In genomic region chr4:15205796-15206195, GRCm38 (mm10) we compare ENCODE assay signal across 19 mouse cellular contexts.
A peak's percentile ranks its signal among the peaks of the same experiment; 100 is the strongest.
DNase-seq lines count a peak whose midpoint lies in the region; ATAC-seq and TF ChIP-seq lines count a peak whose summit lies in the region.
"Had no signal": no experiment of that assay in that cellular context is flagged by ENCODE, and none has a peak within 500 bp of the region (broad histone marks: within the 10 kb centered on the region; RNA-seq: fewer than 3 reads in every experiment).

No protein-coding gene starts in this region.

- H3K9me3 ChIP-seq in heart, embryonic 11.5 days (replicated peaks; ENCODE audit: control insufficient read depth, low read length), result no peaks in the 10 kb centered on the region
- H3K9me3 ChIP-seq in lung, embryonic 16.5 days (ENCODE audit: control insufficient read depth, low read length), result no peaks in the 10 kb centered on the region
- H3K9me3 ChIP-seq in embryonic facial prominence, embryonic 14.5 days (ENCODE audit: control insufficient read depth, low read length), result no peaks in the 10 kb centered on the region
- no peaks in the 10 kb centered on the region for H3K9me3 ChIP-seq in forebrain, embryonic 16.5 days (ENCODE audit: control insufficient read depth, low read length)
- H3K9me3 ChIP-seq: forebrain, embryonic 13.5 days; heart, embryonic 15.5 days; hindbrain, embryonic 15.5 days had no signal

- TF ChIP-seq EP300 in heart, adult 2 months (IDR thresholded peaks at IDR 0.05; ENCODE audit: insufficient read depth, low read depth, low read length), result no peak

- no peak for TF ChIP-seq POLR2A in heart, adult 2 months (IDR thresholded peaks at IDR 0.05; ENCODE audit: insufficient read depth, low read depth, low read length)

- H3K9ac ChIP-seq in heart, adult 2 months (ENCODE audit: low read depth, low read length), result no peak overlapping the region
- H3K9ac ChIP-seq in heart, embryonic 11.5 days (ENCODE audit: low read depth, low read length), result no peak overlapping the region
- no peak overlapping the region for H3K9ac ChIP-seq in lung, embryonic 16.5 days (ENCODE audit: low read length)
- H3K9ac ChIP-seq in embryonic facial prominence, embryonic 14.5 days (ENCODE audit: low read depth, low read length), result no peak overlapping the region
- no peak overlapping the region for H3K9ac ChIP-seq in forebrain, embryonic 16.5 days (replicated peaks; ENCODE audit: low read depth, low read length)
- H3K9ac ChIP-seq: forebrain, embryonic 13.5 days; heart, embryonic 15.5 days; hindbrain, embryonic 15.5 days had no signal

- 34% methylated on average over 2 of the region's 2 CpGs for WGBS in heart, adult 2 months
- WGBS in heart, embryonic 11.5 days (ENCODE audit: insufficient replicate concordance), result 48% methylated on average over 2 of the region's 2 CpGs
- WGBS in lung, embryonic 16.5 days, result 55% methylated on average over 2 of the region's 2 CpGs
- WGBS in embryonic facial prominence, embryonic 14.5 days, result 52% methylated on average over 2 of the region's 2 CpGs
- 91% methylated on average over 2 of the region's 2 CpGs for WGBS in forebrain, embryonic 16.5 days

- no peaks in the 10 kb centered on the region for H3K27me3 ChIP-seq in heart, adult 2 months (ENCODE audit: control insufficient read depth, insufficient read depth, low read length)
- no peaks in the 10 kb centered on the region for H3K27me3 ChIP-seq in heart, embryonic 11.5 days (ENCODE audit: control insufficient read depth, insufficient read depth, low read length)
- H3K27me3 ChIP-seq in lung, embryonic 16.5 days (ENCODE audit: control insufficient read depth, insufficient read depth, low read depth, low read length), result no peaks in the 10 kb centered on the region
- H3K27me3 ChIP-seq in embryonic facial prominence, embryonic 14.5 days (replicated peaks; ENCODE audit: control insufficient read depth, insufficient read depth, low read length), result no peaks in the 10 kb centered on the region
- no peaks in the 10 kb centered on the region for H3K27me3 ChIP-seq in forebrain, embryonic 16.5 days (replicated peaks; ENCODE audit: control insufficient read depth, insufficient read depth, low read length)
- H3K27me3 ChIP-seq: CH12.LX; forebrain, embryonic 13.5 days; heart, embryonic 15.5 days; hindbrain, embryonic 15.5 days had no signal

- peaks cover 5% of the 10 kb centered on the region for H3K4me1 ChIP-seq in heart, adult 2 months (ENCODE audit: control insufficient read depth, insufficient read depth, low read length)
- H3K4me1 ChIP-seq in heart, embryonic 11.5 days (ENCODE audit: control insufficient read depth, insufficient read depth, low read length), result 0 out of 2 replicates have a peak, but pooled peaks cover 2% of the 10 kb centered on the region
- no peaks in the 10 kb centered on the region for H3K4me1 ChIP-seq in lung, embryonic 16.5 days (replicated peaks; ENCODE audit: control insufficient read depth, insufficient read depth, low read length)
- H3K4me1 ChIP-seq in embryonic facial prominence, embryonic 14.5 days (ENCODE audit: control insufficient read depth, insufficient read depth, low read length), result no peaks in the 10 kb centered on the region
- no peaks in the 10 kb centered on the region for H3K4me1 ChIP-seq in forebrain, embryonic 16.5 days (replicated peaks; ENCODE audit: control insufficient read depth, insufficient read depth, low read length)
- H3K4me1 ChIP-seq: forebrain, embryonic 13.5 days; hindbrain, embryonic 15.5 days had no signal

- no peak overlapping the region for H3K4me2 ChIP-seq in heart, embryonic 11.5 days
- H3K4me2 ChIP-seq in lung, embryonic 16.5 days (ENCODE audit: low read depth, low read length), result no peak overlapping the region
- H3K4me2 ChIP-seq in embryonic facial prominence, embryonic 14.5 days (ENCODE audit: low read depth, low read length), result no peak overlapping the region
- no peak overlapping the region for H3K4me2 ChIP-seq in forebrain, embryonic 16.5 days (ENCODE audit: low read length)
- H3K4me2 ChIP-seq: forebrain, embryonic 13.5 days; heart, embryonic 15.5 days; hindbrain, embryonic 15.5 days had no signal

- no peaks in the 10 kb centered on the region for H3K79me2 ChIP-seq in heart, adult 2 months (replicated peaks; ENCODE audit: control insufficient read depth, insufficient read depth, low read length)

- H3K36me3 ChIP-seq in heart, adult 2 months (ENCODE audit: control insufficient read depth, insufficient read depth, low read length), result no peaks in the 10 kb centered on the region
- no peaks in the 10 kb centered on the region for H3K36me3 ChIP-seq in heart, embryonic 11.5 days (ENCODE audit: control insufficient read depth, insufficient read depth, low read length)
- no peaks in the 10 kb centered on the region for H3K36me3 ChIP-seq in lung, embryonic 16.5 days (ENCODE audit: control insufficient read depth, insufficient read depth, low read length)
- H3K36me3 ChIP-seq in embryonic facial prominence, embryonic 14.5 days (ENCODE audit: control insufficient read depth, insufficient read depth, low read length), result no peaks in the 10 kb centered on the region
- no peaks in the 10 kb centered on the region for H3K36me3 ChIP-seq in forebrain, embryonic 16.5 days (ENCODE audit: control insufficient read depth, insufficient read depth)
- H3K36me3 ChIP-seq: heart, embryonic 15.5 days; hindbrain, embryonic 15.5 days had no signal

- H3K4me3 ChIP-seq in heart, adult 2 months, result no peak overlapping the region
- no peak overlapping the region for H3K4me3 ChIP-seq in heart, embryonic 11.5 days (ENCODE audit: low read depth, low read length)
- no peak overlapping the region for H3K4me3 ChIP-seq in lung, embryonic 16.5 days (ENCODE audit: low read length)
- H3K4me3 ChIP-seq in embryonic facial prominence, embryonic 14.5 days (ENCODE audit: low read depth, low read length), result no peak overlapping the region
- no peak overlapping the region for H3K4me3 ChIP-seq in forebrain, embryonic 16.5 days (replicated peaks; ENCODE audit: low read length)
- H3K4me3 ChIP-seq: forebrain, embryonic 13.5 days; heart, embryonic 15.5 days; hindbrain, embryonic 15.5 days had no signal

- DNase-seq in heart, adult 2 months, result no peak
- DNase-seq in heart, postnatal 10 days, result peak; percentile 21 to 35
- DNase-seq in heart, postnatal 25 days (ENCODE audit: low spot score), result no peak
- DNase-seq in lung, postnatal 10 days, result no peak
- peak; percentile 20 for DNase-seq in embryonic facial prominence, embryonic 14.5 days (ENCODE audit: low spot score)
- DNase-seq: adrenal gland, adult 2 months; adrenal gland, postnatal 25 days; cerebellum, adult 2 months; cerebellum, postnatal 10 days; gastrocnemius, postnatal 36 days; kidney, adult 2 months had no signal

- H3K27ac ChIP-seq in heart, adult 2 months, result peak overlapping the region; percentile 28; the same call in 1 of the 2 replicates
- no peak overlapping the region for H3K27ac ChIP-seq in heart, embryonic 11.5 days (ENCODE audit: low read depth, low read length)
- no peak overlapping the region for H3K27ac ChIP-seq in lung, embryonic 16.5 days (ENCODE audit: low read length)
- no peak overlapping the region for H3K27ac ChIP-seq in embryonic facial prominence, embryonic 14.5 days (replicated peaks; ENCODE audit: low read depth, low read length)
- no peak overlapping the region for H3K27ac ChIP-seq in forebrain, embryonic 16.5 days (ENCODE audit: low read length)
- H3K27ac ChIP-seq: forebrain, embryonic 13.5 days; heart, embryonic 15.5 days; hindbrain, embryonic 15.5 days had no signal

- intact Hi-C loops in heart, adult 2 months (cut with DNase I), result no loop called here
- intact Hi-C loops in heart, postnatal 10 days (cut with DNase I), result no loop called here
- intact Hi-C loops in heart, postnatal 25 days (cut with DNase I), result no loop called here

- ATAC-seq in heart, embryonic 11.5 days (replicated peaks; ENCODE audit: insufficient number of reproducible peaks, low FRiP score, low TSS enrichment), result no peak
- peak; percentile 45; the same call in 1 of the 2 replicates for ATAC-seq in lung, embryonic 16.5 days (ENCODE audit: low read depth)
- no peak; the same call in 1 of the 2 replicates for ATAC-seq in embryonic facial prominence, embryonic 14.5 days (ENCODE audit: low read depth)
- ATAC-seq in forebrain, embryonic 16.5 days, result no peak
- ATAC-seq: forebrain, embryonic 13.5 days; intestine, embryonic 16.5 days had no signal

- no peak for TF ChIP-seq CTCF in heart, adult 2 months (IDR thresholded peaks at IDR 0.05)

Comparison
In these comparisons a context has a peak if more than half of its experiments do, and no peak if none do; other contexts are left out.
1. DNase-seq: peak in heart, postnatal 10 days (2 of 2) and embryonic facial prominence, embryonic 14.5 days (single experiment); none in heart, adult 2 months (0 of 2), heart, postnatal 25 days (single experiment) and lung, postnatal 10 days (single experiment).